Mouse (Mus musculus): ENCODE results near the gene Chic2. TPM values are rescaled to one million over a fixed set of nuclear protein-coding genes. Genes with fewer than 3 reads are reported as not detected.

The Chic2 gene
- polyA plus RNA-seq, 1 experiment from 2014 or later: 48.5 TPM

Other genes with a start within 250 kb of the Chic2 start
- gene Gsx2, start 30.8 kb upstream of the Chic2 start, polyA plus RNA-seq (2016; fragmentation: Nextera tagmentation; extraction: Ambion mirVana): 17.9 and 31.3 TPM in 2 replicates
- gene Pdgfra, start 107.5 kb upstream of the Chic2 start, polyA plus RNA-seq (2016; fragmentation: Nextera tagmentation; extraction: Ambion mirVana): 15.7 and 18.9 TPM in 2 replicates

Data from forebrain, embryonic 12.5 days (tissue).